Mouse (Mus musculus): Measurements from ENCODE around the gene Kmt2e. TPM values are rescaled to one million over a fixed set of nuclear protein-coding genes. Genes with fewer than 3 reads are reported as not detected.
"Not testable (repeated sequence)": the region's sequence is repeated elsewhere in the genome, so short reads cannot be mapped to it uniquely, and the experiment has no call there.

Gene Kmt2e
- total RNA-seq, 2 experiments from 2014 or later = 57.0 to 58.4 TPM

DNA sequence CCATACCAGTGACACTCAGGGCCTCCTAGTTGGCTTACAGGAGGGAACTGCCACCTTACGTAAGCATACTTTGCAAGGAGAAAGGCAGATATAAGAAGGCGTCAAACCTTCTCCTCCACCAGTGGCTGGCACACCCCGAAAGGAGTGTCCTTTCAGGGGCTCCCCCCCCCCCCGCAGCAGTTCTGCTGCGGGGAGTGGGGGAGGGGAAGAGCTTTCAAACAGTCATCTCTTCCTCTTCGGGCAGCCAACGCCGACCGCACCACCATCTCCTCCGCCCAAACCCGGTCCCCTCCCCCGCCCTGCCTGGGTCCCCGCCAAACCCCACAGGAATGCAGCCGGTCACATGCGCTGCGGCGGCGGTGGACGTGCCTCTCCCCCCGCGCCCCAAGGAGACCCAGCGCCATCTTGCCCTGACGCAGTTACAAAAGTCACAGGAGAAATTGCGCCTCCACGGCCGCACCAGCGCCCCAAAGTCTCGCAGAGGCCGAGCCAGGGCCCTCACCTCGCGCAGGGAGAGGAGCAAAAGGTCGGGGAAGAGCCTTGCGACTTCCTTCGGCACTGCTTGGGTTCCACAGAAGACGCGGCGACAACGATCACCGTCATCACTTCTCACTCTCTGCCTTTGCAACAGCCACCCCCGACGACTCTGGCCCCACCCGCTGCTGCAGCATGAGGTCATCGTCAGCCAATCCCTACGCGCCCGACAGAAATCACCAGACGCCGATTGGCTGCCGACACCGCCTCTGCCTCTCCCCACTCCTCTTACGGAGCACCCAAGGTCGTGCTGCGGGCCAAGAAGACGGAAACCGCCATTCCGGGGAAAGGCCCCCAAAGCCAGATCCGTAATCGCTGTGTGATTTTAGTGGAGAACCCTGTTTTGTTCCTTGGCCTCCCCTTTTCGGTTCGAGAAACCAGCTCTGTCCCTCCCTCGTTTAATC is 1.3 kb upstream of the Kmt2e start:
- peak; percentile 99 for DNase-seq

- peak; percentile 57 for DNase-seq
Observed at GRCm38 (mm10) chr5:23434598-23435481, 599 bp downstream of the Kmt2e start.

DNA sequence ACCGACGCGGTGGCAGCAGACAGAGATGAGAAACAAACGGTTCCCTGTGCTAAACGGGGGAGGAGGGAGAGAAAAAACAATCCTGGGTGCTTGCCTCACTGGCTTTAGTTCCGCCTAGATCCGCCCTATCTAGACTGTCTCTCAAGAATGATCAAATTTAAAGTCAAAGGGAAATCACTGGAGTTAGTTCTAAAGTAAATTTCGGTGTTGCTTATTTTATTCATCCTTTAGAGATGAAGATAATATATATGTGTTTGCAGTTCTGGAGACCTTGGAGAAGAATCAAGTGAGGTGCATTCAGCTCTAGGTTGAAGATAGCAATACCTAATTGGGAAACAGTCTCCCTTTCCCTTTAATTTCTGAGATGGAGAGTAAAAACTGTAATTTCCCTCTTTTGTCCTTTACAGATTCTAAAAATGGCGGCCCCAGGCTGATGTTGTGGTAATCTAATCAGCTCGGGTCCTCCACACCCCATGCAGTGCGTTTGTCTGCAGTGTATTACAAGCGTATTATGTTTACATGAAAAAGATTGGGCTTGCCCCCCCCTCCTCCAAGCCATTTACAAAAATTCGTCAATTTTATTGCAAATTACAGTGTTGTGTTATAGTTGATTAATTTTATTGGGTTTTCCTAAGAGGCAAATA is 1.4 kb downstream of the Kmt2e start:
- no peak for DNase-seq

DNA sequence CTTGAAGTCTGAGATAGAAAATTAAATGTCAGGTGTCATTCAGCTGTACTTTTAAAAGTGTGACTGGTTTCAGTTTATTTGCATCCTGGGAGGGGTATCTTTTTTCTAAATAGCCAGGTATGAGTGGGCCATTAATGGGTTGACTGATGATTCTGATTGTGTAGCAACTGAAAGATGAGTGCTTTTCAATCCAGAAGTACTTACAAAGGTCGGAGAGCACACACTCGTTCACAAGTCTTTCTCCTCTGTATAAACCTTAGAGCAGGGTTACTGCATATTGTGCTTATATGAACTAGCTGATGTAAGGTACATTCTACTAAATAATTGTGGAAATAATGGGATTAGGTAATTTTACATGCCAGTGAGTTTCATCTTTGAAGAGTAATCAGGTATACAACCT is 2.5 kb downstream of the Kmt2e start:
- no peak for DNase-seq

- no peak for DNase-seq
Observed at GRCm38 (mm10) chr5:23439857-23440256, 5.6 kb downstream of the Kmt2e start.

GRCm38 (mm10) chr5:23440572-23440971 is 6.3 kb downstream of the Kmt2e start:
- DNase-seq = no peak

DNA sequence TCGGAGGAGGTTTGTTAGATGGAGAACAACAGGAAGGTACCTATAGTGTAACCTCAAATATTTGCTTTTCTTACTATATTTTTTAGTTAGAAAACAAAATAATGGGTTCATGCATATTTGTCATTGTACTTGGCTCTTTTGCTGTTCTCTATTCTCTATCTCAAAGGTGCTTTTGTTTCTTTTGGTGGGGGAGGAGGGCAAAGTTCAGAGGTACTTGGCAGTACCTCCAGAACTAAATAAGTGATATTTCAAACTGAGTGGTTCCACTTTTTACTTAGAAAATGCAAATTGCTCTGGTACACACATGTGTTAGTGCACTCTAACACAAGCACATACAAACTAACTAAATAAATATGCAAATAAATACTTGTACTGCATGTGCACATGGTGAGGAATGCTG is 7.7 kb downstream of the Kmt2e start:
- no peak for DNase-seq

DNA sequence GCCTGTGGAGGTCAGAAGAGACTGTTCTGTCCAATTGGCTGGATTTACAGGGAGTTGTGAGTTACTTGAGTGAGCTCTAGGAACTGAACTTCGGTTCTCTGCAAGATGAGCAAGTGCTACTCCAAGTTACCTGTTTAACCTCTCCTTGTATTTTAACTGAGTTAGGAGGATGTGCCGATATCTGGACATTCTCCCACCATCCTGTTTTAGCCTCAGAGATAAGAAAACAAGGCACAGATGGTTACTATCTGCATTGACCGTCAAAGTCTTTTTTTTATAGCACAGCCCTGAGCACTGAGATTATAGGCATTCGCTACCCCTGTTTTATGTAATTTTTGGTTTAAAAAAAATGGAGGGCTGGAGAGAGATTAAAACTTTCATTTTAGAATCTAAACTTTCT is 10.2 kb downstream of the Kmt2e start:
- no peak for DNase-seq

DNA sequence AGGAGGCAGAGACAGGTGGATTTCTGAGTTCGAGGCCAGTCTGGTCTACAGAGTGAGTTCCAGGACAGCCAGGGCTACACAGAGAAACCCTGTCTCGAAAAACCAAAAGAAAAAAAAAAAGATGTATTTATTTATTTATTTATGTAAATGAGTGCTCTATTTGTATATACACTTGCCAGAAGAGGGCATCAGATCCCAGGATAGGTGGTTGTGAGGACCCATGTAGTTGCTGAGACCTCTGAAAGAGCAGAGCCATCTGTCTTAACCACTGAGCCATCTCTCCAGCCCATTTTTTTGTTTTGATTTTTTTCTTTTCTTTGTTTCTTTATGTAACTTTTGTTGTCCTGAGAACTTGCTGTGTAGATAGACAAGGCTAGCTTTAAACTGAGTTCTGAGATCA is 19.3 kb downstream of the Kmt2e start:
- DNase-seq = not testable (repeated sequence)

GRCm38 (mm10) chr5:23461688-23462087 is 27.4 kb downstream of the Kmt2e start:
- no peak for DNase-seq

- DNase-seq = no peak
Observed at GRCm38 (mm10) chr5:23464247-23464646, 30.0 kb downstream of the Kmt2e start.

DNA sequence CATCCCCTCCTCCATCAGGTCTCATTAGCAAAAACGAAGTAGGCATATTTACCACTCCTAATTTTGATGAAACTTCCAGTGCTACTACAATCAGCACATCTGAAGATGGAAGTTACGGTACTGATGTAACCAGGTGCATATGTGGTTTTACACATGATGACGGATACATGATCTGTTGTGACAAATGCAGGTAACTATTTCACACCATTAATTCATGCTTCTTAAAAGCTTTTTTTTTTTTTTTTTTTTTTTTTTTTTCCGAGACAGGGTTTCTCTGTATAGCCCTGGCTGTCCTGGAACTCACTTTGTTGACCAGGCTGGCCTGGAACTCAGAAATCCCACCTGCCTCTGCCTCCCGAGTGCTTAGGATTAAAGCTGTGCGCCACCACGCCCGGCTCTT is 30.5 kb downstream of the Kmt2e start:
- no peak for DNase-seq

DNA sequence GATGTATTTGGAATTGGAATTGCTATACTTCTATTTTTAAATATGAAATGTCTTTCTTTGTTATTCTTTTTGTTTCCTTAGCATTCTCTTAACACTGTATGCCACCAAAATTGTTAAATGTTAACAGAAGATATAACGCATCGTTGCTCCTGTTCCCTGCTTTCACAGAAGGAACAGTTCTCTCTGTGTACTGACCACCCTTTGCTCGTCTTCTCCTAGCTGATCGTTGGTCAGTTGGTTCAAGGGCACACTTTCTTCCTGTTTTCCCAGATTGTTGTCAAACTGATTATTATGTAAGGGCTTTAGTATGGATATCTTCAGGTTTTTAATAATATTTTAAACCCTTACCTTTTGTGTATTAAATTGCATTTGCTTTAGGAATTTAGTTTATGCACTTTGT is 32.3 kb downstream of the Kmt2e start:
- DNase-seq = no peak

GRCm38 (mm10) chr5:23473098-23473873 is 39.0 kb downstream of the Kmt2e start:
- DNase-seq = no peak

DNA sequence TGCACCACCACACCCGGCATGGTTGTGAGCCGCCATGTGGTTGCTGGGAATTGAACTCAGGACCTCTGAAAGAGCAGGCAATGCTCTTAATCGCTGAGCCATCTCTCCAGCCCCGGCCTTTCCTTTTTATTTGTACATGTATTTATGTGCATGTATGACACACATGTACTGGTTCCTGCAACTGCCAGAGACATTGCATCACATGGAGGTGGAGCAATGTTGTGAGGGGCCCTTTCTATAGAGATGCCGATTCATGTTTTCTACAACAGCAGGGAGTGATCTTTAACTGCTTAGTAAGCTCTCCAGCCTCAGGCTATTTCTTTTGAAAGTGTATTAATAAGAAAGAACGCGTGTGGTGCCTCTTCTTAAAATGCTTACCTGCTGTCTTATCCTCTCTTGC is 49.6 kb downstream of the Kmt2e start:
- no peak for DNase-seq

GRCm38 (mm10) chr5:23489231-23489630 is 55.0 kb downstream of the Kmt2e start:
- no peak for DNase-seq

GRCm38 (mm10) chr5:23490797-23491196 is 56.6 kb downstream of the Kmt2e start:
- DNase-seq = no peak

- DNase-seq = no peak
Observed at GRCm38 (mm10) chr5:23496396-23496795, 62.2 kb downstream of the Kmt2e start.

- no peak for DNase-seq
Observed at GRCm38 (mm10) chr5:23496933-23497332, 62.7 kb downstream of the Kmt2e start.

- no peak for DNase-seq
Observed at GRCm38 (mm10) chr5:23497920-23498319, 63.7 kb downstream of the Kmt2e start.

DNA sequence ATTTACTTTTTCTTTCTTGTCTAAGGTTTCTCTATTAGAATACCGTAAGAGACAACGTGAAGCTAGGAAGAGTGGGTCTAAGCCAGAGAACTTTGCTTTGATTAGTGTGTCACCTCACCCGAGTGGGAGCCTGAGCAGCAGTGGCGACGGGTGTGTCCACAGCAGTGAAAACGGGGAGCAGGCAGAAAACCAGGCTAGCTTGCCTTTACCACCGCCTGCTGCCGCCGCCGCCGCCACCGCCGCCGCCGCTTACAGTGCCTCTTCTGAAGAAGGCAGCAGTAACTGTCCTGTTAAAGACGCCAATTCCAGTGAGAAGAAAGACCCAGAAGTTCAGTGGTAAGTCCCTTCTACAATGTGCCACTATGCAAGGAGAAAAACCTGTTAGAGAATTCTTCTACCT is 65.0 kb downstream of the Kmt2e start:
- no peak for DNase-seq

DNA sequence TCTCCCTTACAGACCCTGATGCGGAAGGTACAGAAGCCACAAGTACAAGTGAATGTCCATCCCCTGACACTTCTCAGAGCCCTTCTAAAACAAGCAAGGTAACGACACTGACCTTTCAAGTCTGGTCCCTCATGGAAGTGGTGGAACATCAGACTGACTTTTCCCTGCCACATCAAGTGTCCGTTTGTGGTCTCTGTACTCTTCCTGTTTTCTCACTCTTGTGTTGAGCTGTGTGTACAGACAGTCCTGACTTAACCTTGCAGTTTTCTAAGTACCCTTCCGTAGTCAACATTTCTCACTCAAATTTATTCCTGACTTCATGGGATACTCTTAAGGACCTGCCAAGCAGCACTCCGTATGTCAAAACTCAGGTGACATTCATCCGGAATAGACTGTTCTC is 66.5 kb downstream of the Kmt2e start:
- DNase-seq = no peak
